Mouse (Mus musculus) kidney, adult 8-10 months (tissue): ENCODE measurements around the gene Psmb3.
"Not testable (repeated sequence)": the region's sequence is repeated elsewhere in the genome, so short reads cannot be mapped to it uniquely, and the experiment has no call there.

ENCODE experiments used
- DNase-seq, 2 experiments: peaks; one replicate each; pipeline ENCODE4 v3.0.0; 2022

Psmb3 gene

GRCm38 (mm10) chr11:97696669-97697068 is 6.5 kb upstream of the Psmb3 start:
- no peak for DNase-seq

GRCm38 (mm10) chr11:97697199-97697890 is 5.9 kb upstream of the Psmb3 start:
- no peak for DNase-seq

GRCm38 (mm10) chr11:97697891-97698529 is 5.2 kb upstream of the Psmb3 start:
- no peak for DNase-seq

- peak; percentile 72 to 75 for DNase-seq
Measured at GRCm38 (mm10) chr11:97698741-97699611, 4.2 kb upstream of the Psmb3 start.

GRCm38 (mm10) chr11:97699626-97700002 is 3.6 kb upstream of the Psmb3 start:
- peak; percentile 90 to 93 for DNase-seq

- peak; percentile 68 to 77 for DNase-seq
Measured at GRCm38 (mm10) chr11:97700003-97700745, 3.0 kb upstream of the Psmb3 start, which contains the start of gene Pcgf2. Gene Pcgf2, minus strand, starts transcription at chr11:97700497.

GRCm38 (mm10) chr11:97700746-97701580 is 2.2 kb upstream of the Psmb3 start:
- DNase-seq = peak; percentile 33 to 40

- no peak for DNase-seq
Measured at GRCm38 (mm10) chr11:97701581-97702392, 1.4 kb upstream of the Psmb3 start.

- DNase-seq = peak; percentile 84 to 89
Measured at GRCm38 (mm10) chr11:97702393-97702745, 830 bp upstream of the Psmb3 start.

- not testable (repeated sequence) for DNase-seq
Measured at GRCm38 (mm10) chr11:97710067-97710466, 6.9 kb downstream of the Psmb3 start.

- no peak for DNase-seq
Measured at GRCm38 (mm10) chr11:97711200-97711900, 8.2 kb downstream of the Psmb3 start.

- no peak for DNase-seq
Measured at GRCm38 (mm10) chr11:97712286-97712685, 9.1 kb downstream of the Psmb3 start.

GRCm38 (mm10) chr11:97713896-97714295 is 10.7 kb downstream of the Psmb3 start:
- DNase-seq = no peak

GRCm38 (mm10) chr11:97714356-97714755 is 11.2 kb downstream of the Psmb3 start:
- DNase-seq = no peak

GRCm38 (mm10) chr11:97714784-97715760 is 11.9 kb downstream of the Psmb3 start:
- DNase-seq = no peak

GRCm38 (mm10) chr11:97716021-97716420 is 12.8 kb downstream of the Psmb3 start:
- DNase-seq = no peak

- DNase-seq = no peak
Measured at GRCm38 (mm10) chr11:97717369-97718280, 14.4 kb downstream of the Psmb3 start.

GRCm38 (mm10) chr11:97718281-97718860 is 15.2 kb downstream of the Psmb3 start:
- no peak for DNase-seq
